Mouse (Mus musculus) ES-Bruce4 (cell line): ENCODE measurements around the gene Flii. TPM values are rescaled to one million over a fixed set of nuclear protein-coding genes. Genes with fewer than 3 reads are reported as not detected.
A peak's percentile ranks its signal among the peaks of the same experiment; 100 is the strongest.

ENCODE experiments used
- H3K27ac ChIP-seq: 2 replicates; pipeline ENCODE4 v1.5.1; 2012; ENCODE audit warnings: low read length, inconsistent platforms; ENCODE audit not compliant: insufficient read depth
- H3K27me3 ChIP-seq: 2 replicates; pipeline ENCODE4 v1.6.1; 2012; ENCODE audit warnings: mild to moderate bottlenecking, low read length, inconsistent platforms; ENCODE audit not compliant: control insufficient read depth, poor library complexity, insufficient read depth, severe bottlenecking
- H3K36me3 ChIP-seq: 2 replicates; pipeline ENCODE4 v1.6.1; 2012; ENCODE audit warnings: inconsistent platforms, mild to moderate bottlenecking, low read length, moderate library complexity; ENCODE audit not compliant: control insufficient read depth, poor library complexity, insufficient read depth, severe bottlenecking
- H3K4me1 ChIP-seq: one replicate; pipeline ENCODE4 v1.8.1; 2011; ENCODE audit warnings: low read length; ENCODE audit not compliant: control insufficient read depth, insufficient read depth
- H3K4me3 ChIP-seq: 2 replicates; pipeline ENCODE4 v1.5.1; 2011; ENCODE audit warnings: low read depth, mild to moderate bottlenecking, low read length
- H3K9ac ChIP-seq: 2 replicates; pipeline ENCODE4 v1.6.1; 2012; ENCODE audit warnings: low read depth, mild to moderate bottlenecking, inconsistent platforms; ENCODE audit not compliant: poor library complexity, severe bottlenecking
- H3K9me3 ChIP-seq: replicated peaks from 2 replicates; pipeline ENCODE4 v1.6.1; 2012; ENCODE audit warnings: mild to moderate bottlenecking, low read length, inconsistent platforms; ENCODE audit not compliant: control insufficient read depth, poor library complexity, insufficient read depth, severe bottlenecking
- CTCF ChIP-seq: IDR thresholded peaks from one replicate; pipeline ENCODE4 v1.8.1; 2011; ENCODE audit warnings: low read depth, low read length
- EP300 ChIP-seq: IDR thresholded peaks from 2 replicates; pipeline ENCODE4 v1.6.1; 2011; ENCODE audit warnings: low read depth, low read length; ENCODE audit not compliant: insufficient read depth
- POLR2A ChIP-seq: IDR thresholded peaks from one replicate; pipeline ENCODE4 v1.8.1; 2011; ENCODE audit warnings: low read length; ENCODE audit not compliant: insufficient read depth
- polyA plus RNA-seq: library from polyadenylated mRNA; stranded (reverse); fragments of >200 nt; gene quantifications from 2 replicates; pipeline ENCODE4 v1.2.4, GENCODE M21; 2011; ENCODE audit warnings: low read depth; ENCODE audit not compliant: missing spikeins, insufficient read depth, insufficient read length

The Flii gene
- polyA plus RNA-seq, 1 experiment, result 52.5 TPM

- no peaks in the 10 kb centered on the region for H3K36me3 ChIP-seq
- no peaks in the 10 kb centered on the region for H3K9me3 ChIP-seq
- no peak overlapping the region for H3K9ac ChIP-seq
- H3K4me1 ChIP-seq, result no peaks in the 10 kb centered on the region
- no peak overlapping the region for H3K27ac ChIP-seq
- no peaks in the 10 kb centered on the region for H3K27me3 ChIP-seq
- no peak overlapping the region for H3K4me3 ChIP-seq
- TF ChIP-seq POLR2A (no peak), EP300 (no peak), CTCF (no peak)
Measured at GRCm38 (mm10) chr11:60770776-60771175, 43.7 kb upstream of the Flii start.

GRCm38 (mm10) chr11:60769322-60769721 is 42.3 kb upstream of the Flii start:
- Histone ChIP-seq H3K4me1 (no peaks in the 10 kb centered on the region), H3K9me3 (no peaks in the 10 kb centered on the region), H3K27ac (no peak overlapping the region), H3K4me3 (no peak overlapping the region), H3K9ac (no peak overlapping the region), H3K27me3 (no peaks in the 10 kb centered on the region), H3K36me3 (no peaks in the 10 kb centered on the region)
- TF ChIP-seq POLR2A (no peak), EP300 (no peak), CTCF (no peak)

GRCm38 (mm10) chr11:60766969-60767368 is 39.9 kb upstream of the Flii start:
- Histone ChIP-seq H3K9me3 (no peaks in the 10 kb centered on the region), H3K27ac (no peak overlapping the region), H3K4me1 (no peaks in the 10 kb centered on the region), H3K9ac (no peak overlapping the region), H3K4me3 (no peak overlapping the region), H3K36me3 (no peaks in the 10 kb centered on the region), H3K27me3 (no peaks in the 10 kb centered on the region)
- TF ChIP-seq EP300 (no peak), POLR2A (no peak), CTCF (no peak)

- Histone ChIP-seq H3K9me3 (no peaks in the 10 kb centered on the region), H3K27ac (no peak overlapping the region), H3K36me3 (peaks cover 11% of the 10 kb centered on the region), H3K27me3 (no peaks in the 10 kb centered on the region), H3K4me1 (no peaks in the 10 kb centered on the region), H3K4me3 (no peak overlapping the region), H3K9ac (no peak overlapping the region)
- no peak for TF ChIP-seq EP300
- no peak for TF ChIP-seq POLR2A
Measured at GRCm38 (mm10) chr11:60761681-60762080, 34.6 kb upstream of the Flii start.

GRCm38 (mm10) chr11:60755570-60755969 is 28.5 kb upstream of the Flii start:
- TF ChIP-seq EP300, result no peak
- TF ChIP-seq CTCF, result no peak
- no peak for TF ChIP-seq POLR2A
- H3K27ac ChIP-seq, result no peak overlapping the region
- H3K9me3 ChIP-seq, result no peaks in the 10 kb centered on the region
- H3K36me3 ChIP-seq, result peaks cover 40% of the 10 kb centered on the region
- H3K27me3 ChIP-seq, result no peaks in the 10 kb centered on the region
- H3K9ac ChIP-seq, result no peak overlapping the region
- H3K4me1 ChIP-seq, result no peaks in the 10 kb centered on the region
- H3K4me3 ChIP-seq, result no peak overlapping the region

GRCm38 (mm10) chr11:60740321-60740720 is 13.3 kb upstream of the Flii start:
- no peaks in the 10 kb centered on the region for H3K4me1 ChIP-seq
- H3K27me3 ChIP-seq, result no peaks in the 10 kb centered on the region
- H3K9me3 ChIP-seq, result no peaks in the 10 kb centered on the region
- no peak overlapping the region for H3K4me3 ChIP-seq
- H3K36me3 ChIP-seq, result peaks cover 8% of the 10 kb centered on the region
- H3K27ac ChIP-seq, result peak overlapping the region; percentile 81
- no peak overlapping the region for H3K9ac ChIP-seq
- TF ChIP-seq POLR2A (no peak), EP300 (peak; percentile 72)

GRCm38 (mm10) chr11:60737450-60737849 is 10.4 kb upstream of the Flii start:
- no peaks in the 10 kb centered on the region; the same call in 1 of the 2 replicates for H3K36me3 ChIP-seq
- H3K4me3 ChIP-seq, result no peak overlapping the region
- no peak overlapping the region for H3K27ac ChIP-seq
- TF ChIP-seq EP300 (no peak), CTCF (no peak), POLR2A (no peak)
- H3K4me1 ChIP-seq, result no peaks in the 10 kb centered on the region
- no peak overlapping the region for H3K9ac ChIP-seq
- H3K9me3 ChIP-seq, result no peaks in the 10 kb centered on the region
- H3K27me3 ChIP-seq, result no peaks in the 10 kb centered on the region
